Mouse (Mus musculus) thymus, adult 18-20 months (tissue): ENCODE measurements around the gene Hpse2.

ENCODE experiments used
- DNase-seq, 2 experiments: peaks; one replicate each; pipeline ENCODE4 v3.0.0; 2022; ENCODE audit warnings: mixed read lengths in 2 of 2

Gene Hpse2

DNA sequence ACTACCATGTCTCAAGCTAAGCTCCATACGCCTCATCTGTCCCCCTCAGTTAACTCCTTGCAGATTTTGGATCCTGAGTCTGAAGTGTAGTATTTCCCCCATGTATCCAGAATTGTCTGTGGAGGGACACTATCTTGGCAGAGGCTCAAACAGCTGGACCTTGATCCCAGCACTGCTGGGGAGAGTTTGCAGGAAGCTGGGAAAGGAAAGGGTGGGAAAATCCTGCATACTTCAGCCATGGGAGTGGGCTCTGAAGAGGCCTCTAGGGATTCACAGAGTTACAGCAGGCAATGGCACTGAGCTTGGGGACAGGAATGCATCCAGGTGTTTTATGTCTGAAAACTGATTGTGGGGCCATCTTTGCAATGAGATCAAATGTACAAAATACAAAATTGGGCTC is 450.6 kb downstream of the Hpse2 start:
- DNase-seq: no peak

DNA sequence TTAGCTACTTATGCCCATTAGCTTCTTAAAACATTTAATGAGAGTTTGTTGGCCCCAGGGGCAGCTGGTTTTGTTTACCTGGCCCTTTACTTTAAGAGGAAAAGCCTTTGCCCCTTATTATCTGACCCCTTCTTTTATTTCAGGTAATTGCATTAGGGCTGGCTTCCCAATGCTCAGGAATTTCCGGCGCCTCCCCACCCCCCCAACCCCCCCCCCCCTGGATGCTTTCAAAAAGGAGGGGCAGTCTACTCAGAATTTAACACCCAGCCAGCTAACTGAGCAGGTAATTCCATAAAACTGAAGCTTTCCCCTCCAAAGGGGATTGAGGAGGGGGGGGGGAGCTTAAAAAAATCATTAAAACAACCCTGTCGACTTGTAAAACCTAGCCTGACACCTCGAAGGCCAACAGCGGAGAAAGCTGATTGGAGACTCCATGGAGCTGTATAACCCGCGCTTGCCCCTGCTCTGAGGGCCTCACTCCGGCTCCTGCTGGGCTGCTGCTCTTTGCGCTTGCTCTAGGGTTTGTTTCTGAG is 451.4 kb downstream of the Hpse2 start:
- no peak for DNase-seq

DNA sequence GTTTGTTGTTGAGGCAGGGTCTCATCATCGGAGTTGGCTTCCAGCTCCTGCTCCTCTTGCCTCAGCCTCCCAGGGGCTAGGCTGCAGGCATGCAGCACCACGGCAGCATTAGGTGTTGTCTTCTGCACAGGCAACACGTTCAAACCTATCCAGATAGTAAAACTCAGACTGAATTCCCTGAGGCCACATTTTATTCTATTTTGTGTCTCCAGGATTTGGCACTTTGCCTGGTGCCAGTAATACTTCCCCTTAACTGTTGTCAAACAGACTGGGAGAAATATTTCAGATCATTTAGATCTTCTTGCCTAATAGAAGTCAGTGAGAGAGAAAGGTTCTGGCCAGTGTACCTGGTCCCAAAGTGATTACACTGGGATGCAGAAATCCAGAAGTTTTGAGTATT is 458.5 kb downstream of the Hpse2 start:
- no peak for DNase-seq

DNA sequence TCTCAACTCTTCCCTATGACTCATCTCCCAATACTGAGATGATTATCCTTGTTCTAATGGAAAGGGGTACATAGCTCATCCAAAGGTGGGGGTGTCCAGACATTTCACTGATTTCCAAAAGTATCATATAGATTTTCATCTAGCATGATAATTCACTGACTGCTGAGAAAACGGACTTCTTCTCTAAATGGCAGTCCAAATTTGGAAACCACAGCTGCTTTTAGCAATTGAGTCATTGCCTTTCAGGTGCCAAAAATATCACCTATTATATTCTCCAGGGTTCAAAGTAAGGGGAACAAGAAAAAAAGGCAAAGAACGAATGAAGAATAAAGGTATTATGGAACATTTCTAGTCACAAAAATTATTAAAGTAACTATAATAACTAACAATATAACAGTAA is 459.9 kb downstream of the Hpse2 start:
- DNase-seq: no peak

DNA sequence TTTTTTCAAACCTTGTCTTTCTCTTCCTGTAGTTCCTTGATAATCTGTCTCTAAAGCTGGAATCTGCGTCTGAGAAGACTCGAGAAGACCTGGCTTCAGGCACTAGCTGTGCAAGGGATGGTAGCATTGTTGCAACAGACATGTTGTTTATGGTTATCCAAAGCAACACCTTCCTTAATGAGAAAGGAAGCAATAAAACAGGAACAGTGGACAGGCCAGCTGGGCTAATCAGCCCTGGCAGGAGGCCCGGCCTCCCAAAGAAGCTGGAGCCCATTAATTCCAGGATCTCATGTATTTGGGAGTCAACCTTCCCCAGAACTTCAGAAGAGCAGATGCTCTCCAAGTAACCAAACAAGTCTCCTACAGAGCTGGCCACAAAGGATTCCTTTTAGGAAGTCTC is 465.5 kb downstream of the Hpse2 start:
- no peak for DNase-seq

DNA sequence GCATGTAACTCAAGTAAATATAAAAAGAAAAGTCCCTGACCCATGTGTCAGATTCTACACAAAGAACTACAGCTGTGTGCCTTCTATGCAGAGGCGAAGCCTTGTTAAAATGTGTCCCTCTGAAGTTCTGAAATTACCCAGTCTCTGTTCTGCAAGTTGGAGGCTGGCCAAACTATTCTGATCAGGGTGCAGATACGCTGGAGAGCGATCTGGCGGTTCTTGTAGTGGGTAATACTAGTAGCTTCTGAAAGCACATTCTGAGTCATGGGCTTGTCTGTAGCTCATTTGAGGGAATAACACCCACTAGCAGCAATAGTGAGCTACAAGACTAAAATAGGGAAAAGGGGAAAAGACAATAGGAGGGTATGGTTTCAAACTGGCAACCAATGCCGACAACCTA is 474.5 kb downstream of the Hpse2 start:
- DNase-seq: no peak

DNA sequence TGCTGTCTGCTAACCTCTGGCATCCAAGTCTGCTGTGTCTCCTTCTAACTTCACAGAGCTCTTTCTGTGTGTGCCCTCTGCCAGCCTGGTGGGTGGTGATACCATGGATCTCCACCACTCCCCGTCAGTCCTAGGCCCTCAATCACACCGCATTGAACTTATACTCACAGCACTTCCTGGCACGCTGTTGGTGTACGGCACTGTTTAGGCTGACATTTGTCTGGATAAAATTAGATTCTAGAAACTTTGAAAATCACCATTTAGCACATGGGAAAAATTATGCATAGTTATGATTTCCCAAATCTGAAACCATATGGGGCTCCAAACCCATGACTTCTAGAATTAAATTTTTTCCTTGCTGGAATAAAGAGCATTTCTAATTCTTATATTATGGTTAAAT is 478.4 kb downstream of the Hpse2 start:
- no peak for DNase-seq

DNA sequence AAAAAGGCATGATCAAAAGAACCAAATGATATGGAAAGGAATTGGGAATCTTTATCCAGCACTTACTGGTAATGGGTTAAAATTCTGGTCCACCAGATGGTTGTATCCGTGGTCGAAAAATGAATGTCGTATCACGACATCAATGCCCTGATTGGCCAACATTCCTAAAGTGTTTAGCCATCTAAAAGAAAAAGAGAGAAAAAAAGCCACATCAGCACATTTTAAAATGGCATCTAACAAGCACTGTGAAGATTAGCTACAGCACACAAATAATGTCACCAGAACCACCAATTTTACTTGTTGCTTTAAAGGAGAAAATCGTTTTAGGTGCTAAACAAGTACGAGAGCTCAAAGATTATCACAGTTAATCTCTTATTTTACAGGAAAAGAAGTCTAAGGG is 479.6 kb downstream of the Hpse2 start:
- no peak for DNase-seq

DNA sequence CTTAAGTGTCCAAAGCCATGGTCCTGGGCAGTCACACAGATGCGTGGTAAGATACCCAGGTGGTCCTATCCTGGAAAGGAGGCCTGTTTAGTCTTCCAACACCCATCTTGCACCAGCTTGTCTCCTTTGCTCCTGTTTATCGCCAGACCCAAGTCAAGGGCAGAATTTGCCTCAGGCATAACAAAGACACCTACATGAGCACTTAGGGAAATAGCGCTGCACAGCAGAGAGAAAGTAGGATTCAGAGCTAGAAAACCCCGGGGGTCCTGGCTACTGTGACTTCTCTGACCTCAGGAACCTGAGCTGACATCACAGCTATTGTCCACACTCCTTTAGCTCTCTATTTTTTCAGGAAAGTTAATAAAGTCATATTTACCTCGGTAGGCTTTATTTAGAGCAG is 481.8 kb downstream of the Hpse2 start:
- no peak for DNase-seq

DNA sequence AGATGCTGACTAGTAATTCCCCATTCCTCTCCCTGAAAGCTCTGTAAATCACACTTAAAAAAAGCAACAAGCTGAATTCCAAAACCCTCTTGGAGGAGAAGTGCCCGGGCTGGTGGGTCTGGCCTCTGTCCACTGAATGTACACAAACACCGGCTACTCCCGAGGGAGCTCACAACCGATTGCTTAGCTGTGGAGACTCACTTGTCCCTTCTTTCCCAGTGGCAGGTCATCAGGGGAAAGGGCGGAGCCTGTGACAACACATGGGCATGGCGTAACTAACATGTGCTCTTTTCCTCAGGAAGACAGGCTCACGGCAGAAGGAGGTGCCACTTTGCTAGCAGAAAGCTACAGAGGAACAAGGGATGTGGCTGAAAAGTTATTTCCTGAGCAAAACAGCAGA is 483.4 kb downstream of the Hpse2 start:
- no peak for DNase-seq

DNA sequence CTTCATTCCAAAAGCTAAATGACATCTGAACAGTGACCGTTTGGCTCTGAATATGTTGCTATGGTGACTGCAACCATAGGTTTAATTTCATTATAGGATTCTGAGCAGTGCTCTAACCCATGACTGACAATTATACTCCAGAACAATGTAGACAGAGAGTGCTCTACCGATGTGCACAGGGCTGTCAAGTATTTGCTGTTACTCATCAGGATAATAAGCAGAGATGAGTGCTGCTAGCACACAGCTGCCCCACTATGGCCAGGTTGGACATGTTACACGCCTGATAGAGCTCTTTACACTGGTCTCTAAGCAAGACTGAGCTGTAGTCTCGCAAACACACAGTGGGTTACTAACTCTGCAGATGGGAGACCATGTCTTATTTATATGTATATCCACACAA is 483.9 kb downstream of the Hpse2 start:
- no peak for DNase-seq

DNA sequence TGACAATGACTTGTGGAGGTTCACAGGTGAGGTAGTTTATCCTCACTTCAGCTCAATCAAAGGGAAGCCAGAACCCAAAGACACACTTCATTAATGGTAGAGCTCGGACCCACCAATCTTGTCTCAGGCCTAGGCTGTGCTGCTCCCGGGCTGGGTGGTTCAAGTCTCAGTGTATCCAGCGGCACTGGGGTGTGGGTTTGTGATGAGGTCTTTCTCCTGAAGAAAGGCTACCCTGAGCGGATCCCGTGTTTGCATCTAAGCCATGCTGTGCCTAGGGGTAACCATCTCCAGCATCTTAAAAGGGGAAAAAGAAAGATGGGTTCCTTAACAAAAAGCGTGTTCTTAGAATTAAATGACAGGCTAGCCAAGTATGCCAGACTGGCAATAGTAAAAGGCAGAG is 484.3 kb downstream of the Hpse2 start:
- DNase-seq: no peak

DNA sequence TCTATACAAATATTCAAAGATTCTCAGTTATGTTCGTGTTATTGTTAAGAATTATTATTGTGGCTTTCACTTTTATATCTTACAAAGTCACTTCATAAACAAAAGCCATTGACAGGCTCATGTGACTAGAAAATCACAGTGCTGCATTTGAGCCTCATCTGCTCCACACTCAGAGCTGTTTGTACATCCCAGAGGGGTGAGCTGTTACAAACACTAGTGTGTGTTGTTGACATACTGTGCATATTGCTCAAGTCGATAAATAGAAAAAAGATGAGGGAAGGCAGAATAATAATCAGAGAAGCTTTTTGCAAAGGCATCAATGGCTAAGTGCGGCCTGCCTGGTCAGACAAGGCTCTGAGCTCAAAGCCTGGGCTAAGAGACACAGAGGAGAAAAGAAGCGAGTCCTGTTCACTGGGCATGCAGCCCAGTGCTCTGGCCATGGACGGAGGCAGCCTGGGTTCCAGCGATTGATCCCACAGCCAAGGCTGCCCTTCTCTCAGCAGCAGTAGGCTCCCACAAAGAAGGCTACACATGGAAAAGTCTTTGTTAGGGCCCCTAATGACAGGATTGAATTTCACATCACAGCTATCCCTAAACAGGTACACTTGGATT is 485.6 kb downstream of the Hpse2 start:
- DNase-seq: no peak

DNA sequence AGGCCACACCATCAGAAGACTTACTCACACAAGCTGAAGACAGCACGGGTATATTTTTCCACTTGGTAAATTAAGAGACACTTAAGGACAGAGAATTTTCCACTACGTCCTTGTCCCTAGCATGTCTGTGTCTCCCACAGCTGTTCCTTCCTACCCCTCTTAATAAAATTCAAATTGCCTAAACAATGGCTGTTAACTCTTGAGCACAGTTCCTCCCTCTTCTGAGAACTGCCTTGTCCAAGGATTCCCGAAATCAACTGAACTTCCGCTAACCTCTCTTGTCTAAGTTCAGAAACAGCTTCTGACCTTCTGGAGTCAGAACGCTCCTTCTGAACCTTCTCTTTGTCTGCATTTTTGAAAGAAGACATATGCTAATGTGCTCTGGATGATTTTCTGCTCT is 496.6 kb downstream of the Hpse2 start:
- DNase-seq: no peak

DNA sequence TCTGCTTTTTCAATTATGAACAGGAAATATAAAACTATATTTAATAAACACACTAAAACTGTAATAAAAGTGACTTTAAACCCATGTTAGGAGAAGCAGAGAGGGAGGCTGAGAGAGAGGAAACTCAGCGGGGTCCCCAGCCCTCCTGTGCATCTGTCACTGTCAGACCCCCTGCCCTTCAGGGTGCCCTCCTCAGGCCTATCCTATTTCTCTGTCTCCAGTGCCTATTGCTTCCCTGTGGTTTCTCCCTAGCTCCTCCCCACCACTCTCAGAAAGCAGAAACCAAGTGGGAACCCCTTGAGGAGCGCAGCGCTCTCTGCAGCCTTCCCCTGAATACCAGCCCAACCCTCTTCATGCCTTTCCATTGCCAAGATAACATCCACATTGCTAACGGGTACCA is 510.5 kb downstream of the Hpse2 start:
- DNase-seq: no peak

DNA sequence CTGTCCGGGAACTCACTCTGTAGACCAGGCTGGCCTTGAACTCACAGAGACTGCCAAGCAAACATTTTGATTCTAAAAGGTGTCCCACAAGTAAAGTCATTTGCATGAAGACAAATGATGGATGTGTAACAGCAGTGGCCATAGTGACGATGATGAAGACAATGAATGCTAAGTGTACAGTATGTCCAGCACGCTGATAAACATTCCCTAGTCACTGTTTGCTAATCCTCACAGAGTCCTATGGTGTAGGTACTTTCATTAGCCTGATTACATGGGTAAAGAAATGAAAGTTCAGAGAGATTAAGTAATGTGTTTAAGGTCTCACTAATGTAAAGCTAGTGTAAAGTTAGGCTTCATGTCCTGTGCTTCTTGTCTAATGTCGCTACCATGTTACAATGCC is 511.6 kb downstream of the Hpse2 start:
- no peak for DNase-seq

DNA sequence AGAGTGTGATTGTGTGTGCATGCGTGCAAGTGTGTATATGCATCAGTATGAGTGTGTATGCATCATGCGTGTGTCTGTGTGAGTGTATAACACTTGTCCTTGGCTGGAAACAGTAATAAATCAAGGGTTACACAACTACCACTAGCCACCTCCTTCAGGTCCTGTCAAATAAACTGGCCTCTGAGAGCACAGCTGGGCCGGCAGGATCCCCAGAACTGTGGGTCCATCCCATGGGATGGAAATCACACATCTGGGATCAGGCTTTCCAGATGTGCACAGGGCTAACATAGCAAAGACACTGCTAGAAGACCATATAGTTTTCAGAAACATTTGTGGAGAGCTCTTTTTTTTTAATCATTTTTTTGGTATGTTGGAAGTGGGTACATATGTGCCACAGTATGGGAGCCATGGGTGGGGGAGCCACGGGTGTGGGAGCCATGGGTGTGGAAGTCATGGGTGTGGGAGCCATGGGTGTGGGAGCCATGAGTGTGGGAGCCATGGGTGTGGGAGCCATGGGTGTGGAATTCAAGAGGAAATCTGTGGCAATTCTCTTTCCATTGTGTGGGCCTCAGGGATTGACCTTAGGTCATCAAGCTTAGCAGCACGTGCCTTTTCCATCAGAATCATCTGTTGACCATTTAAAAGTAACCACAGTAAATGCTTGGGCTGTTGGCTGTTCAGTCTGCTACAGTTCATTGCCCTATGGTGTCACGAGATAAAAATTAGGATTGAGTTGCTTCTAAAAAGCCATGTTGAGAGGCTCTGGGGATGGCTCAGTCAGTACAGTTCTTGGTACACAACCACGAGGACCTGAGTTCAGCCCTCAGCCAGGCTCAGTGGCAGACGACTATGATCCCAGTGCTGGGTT is 518.3 kb downstream of the Hpse2 start:
- DNase-seq: no peak

DNA sequence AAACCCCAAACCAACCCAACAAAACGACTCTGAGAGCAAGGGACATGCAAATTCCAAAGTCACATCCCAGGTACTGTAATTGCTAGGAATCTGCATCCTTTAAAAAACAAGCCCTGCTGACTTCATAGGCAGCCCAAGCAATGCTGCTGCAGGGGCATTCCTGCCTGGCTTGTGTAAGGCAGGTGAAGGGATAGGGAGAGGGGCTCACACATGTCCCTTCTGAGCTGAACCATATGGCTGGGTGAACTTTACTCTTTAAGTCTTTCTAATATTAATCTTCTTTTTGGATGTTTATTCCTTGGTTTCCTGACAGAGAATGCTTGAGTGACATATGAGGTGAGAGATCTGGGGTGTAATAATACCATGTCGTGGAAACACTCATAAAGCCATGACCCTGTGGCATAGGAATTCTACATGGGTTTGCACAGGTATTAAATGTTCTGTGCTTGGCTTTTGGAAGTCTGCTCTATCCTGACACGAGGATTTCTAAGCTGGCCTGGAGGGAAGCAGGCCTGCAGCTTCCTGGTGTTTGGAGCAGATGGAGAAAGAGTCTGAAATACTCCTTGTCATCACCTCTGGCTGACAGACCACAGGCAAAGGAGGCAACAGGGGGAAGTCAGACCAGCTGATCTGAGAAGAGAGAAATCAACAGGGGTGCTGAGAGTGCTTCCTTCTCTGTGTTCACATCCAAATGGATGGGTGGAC is 519.0 kb downstream of the Hpse2 start:
- DNase-seq: no peak

DNA sequence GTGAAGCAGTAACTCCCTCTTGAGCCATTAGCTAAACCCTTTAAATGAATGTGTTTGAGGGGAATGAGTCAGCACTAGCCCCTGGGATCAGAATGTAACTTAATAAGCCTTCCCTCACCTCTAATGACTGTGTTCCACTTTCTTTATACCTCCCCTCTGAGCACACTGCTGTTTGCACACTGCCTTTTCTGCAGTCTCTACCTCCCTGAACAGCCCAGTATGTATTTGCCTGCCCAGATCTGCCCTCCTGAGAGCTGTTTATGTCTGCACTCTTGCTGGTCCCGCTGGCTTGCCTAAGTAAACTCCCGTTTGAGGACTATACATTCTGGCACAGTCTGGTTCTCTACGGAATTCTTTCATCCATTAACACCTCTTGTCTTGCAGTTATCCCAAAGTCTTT is 525.1 kb downstream of the Hpse2 start:
- DNase-seq: no peak

DNA sequence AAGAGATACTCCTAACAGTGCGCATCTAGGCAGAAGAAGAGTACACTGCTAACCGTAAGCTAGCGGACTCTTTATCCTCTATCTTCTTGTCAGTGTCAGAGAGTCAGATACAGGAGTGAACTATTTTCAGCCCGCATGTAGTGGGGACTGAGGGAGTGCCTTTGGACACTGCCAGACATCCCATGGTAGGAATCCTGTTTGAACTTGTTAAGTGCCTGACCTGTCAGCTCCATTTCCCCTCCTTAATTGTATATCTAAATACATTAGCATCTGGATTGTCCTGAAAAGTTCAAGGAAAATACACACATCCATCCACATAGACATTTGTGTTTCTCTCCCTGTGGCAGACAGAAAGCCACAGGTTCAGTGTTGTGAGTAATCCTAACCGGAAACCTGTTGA is 531.1 kb downstream of the Hpse2 start:
- no peak for DNase-seq

DNA sequence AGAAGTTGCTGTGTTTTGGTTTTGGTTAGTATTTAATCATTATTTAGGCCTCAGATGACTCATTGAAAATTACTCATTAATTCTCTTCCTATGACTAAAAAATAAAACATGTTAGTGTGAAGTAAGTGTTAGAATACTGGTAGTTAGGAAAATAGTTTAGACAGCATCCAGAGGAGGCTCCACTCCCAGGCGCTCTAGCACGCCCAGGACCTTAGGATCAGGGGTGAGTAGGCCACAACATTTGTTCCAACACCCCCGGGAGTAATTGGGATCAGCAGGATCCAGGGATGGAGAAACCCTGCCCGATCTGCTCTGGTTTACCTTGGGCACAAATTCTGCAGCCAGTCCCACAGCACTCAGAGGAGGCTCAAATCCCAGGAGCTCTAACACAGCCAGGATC is 532.5 kb downstream of the Hpse2 start:
- no peak for DNase-seq

DNA sequence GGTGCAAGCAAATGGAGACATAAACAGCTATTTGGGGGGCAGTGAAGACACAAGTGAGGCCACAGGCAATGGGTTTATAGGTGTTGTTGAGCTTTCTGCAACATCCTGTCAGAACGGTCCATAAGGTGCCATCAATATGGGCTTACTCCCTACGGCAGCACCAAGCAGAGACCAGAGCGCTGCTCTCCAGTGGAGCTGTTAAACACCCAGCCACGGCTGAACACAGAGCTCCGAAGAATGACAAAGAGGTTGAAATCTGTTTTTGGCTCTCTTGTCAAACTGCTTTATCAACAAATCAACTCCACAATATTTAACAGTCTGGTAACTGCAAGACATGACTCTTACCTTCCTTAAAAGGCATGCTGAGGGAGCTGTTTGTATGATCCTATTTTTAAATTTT is 537.7 kb downstream of the Hpse2 start:
- DNase-seq: no peak

DNA sequence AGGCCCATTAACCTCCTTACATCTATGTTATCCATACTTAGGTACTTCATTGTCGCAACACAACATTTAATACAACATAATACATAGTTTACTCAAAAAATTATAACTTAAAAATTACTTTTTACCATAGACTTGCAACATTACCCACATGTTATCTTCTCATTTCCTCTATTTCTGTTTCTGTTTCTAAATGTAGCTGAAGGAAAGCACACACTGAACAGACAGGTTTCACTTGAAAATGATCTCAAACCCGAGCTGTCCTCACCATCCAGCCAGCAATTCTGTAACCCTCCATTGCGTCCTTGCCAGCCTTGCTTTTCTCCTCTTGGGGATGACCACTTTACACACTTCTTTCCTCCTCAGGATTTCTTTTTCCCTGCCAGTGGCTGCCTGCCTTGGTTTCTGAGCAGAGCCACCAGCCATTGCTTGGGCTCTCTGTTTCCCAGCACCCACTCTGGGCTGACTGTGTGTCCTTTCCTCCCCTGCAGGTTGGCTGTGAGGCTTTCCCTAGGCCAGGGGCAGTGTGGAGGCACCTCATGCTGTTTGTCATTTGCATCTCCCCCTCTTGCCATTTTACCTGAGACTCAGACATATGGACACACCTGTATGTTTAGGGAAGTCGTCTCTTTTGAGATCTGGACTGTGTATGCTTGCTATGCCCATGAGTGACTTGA is 548.4 kb downstream of the Hpse2 start:
- DNase-seq: no peak
